Mouse (Mus musculus): Measurements from ENCODE around the gene Mcoln1. TPM values are rescaled to one million over a fixed set of nuclear protein-coding genes. Genes with fewer than 3 reads are reported as not detected.

Gene Mcoln1
- polyA plus RNA-seq, 1 experiment from 2014 or later = 55.2 TPM

DNA sequence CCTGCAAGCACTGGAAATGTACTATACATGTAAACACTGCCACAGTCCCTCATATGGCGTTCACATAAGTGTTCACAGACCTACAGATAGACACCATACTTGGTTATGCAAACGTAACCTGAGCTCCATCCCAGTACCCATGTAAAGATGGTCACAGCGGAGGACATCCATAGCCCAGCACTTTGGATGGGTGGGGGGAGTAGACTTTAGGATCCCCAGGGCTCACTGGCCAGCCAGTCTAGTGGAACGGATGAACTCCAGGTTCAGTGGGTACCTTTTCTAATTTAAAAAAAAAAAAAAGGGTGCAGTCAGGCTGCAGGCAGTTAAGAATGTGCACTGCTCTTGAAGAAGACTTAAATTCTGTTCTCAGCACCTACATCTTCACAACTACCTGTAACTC lies 39.8 kb downstream of the Mcoln1 start:
- peak; percentile 51 for DNase-seq (ENCODE audit: low spot score)
- H3K36me3 ChIP-seq = peaks cover 84% of the 10 kb centered on the region

GRCm38 (mm10) chr8:3546511-3546910 lies 46.3 kb downstream of the Mcoln1 start:
- Histone ChIP-seq H3K4me1 (no peaks in the 10 kb centered on the region), H3K36me3 (peaks cover 33% of the 10 kb centered on the region), H3K4me3 (no peak overlapping the region), H3K9me3 (no peaks in the 10 kb centered on the region), H3K27ac (no peak overlapping the region), H3K27me3 (ENCODE audit: insufficient read depth, poor library complexity, severe bottlenecking) (no peaks in the 10 kb centered on the region)
- WGBS = 88% methylated on average over 2 of the region's 2 CpGs
- DNase-seq (ENCODE audit: low spot score) = no peak

More for the DNA sequence above, 39.8 kb downstream of the Mcoln1 start:
- H3K9me3 ChIP-seq = no peaks in the 10 kb centered on the region
- H3K4me1 ChIP-seq = no peaks in the 10 kb centered on the region
- H3K4me3 ChIP-seq = no peak overlapping the region
- no peak overlapping the region for H3K27ac ChIP-seq
- no peaks in the 10 kb centered on the region for H3K27me3 ChIP-seq (ENCODE audit: insufficient read depth, poor library complexity, severe bottlenecking)
- WGBS = 88% methylated on average over 4 of the region's 4 CpGs

- DNase-seq (ENCODE audit: low spot score) = no peak
- Histone ChIP-seq H3K36me3 (no peaks in the 10 kb centered on the region), H3K27ac (no peak overlapping the region), H3K4me3 (no peak overlapping the region), H3K4me1 (no peaks in the 10 kb centered on the region), H3K27me3 (ENCODE audit: insufficient read depth, poor library complexity, severe bottlenecking) (no peaks in the 10 kb centered on the region), H3K9me3 (no peaks in the 10 kb centered on the region)
- 91% methylated on average over 1 of the region's 1 CpGs for WGBS
Observed at GRCm38 (mm10) chr8:3552240-3552639, 52.0 kb downstream of the Mcoln1 start.

DNA sequence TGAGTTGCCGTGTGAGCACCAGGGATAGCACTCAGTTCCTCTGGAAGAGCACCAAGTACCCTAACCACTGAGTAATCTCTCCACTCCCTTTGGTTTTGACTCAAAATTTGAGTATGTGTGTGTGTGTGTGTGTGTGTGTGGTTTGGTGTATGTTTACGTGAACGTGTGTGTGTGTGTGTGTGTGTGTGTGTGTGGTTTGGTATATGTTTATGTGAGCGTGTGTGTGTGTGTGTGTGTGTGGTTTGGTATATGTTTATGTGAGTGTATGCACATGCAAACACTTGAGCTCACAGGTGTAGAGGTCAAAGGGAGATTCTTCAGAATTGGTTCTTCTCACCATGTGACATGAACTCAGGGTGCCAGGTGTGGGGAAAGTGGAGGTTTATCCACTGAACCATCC lies 55.9 kb downstream of the Mcoln1 start:
- no peaks in the 10 kb centered on the region for H3K27me3 ChIP-seq (ENCODE audit: insufficient read depth, poor library complexity, severe bottlenecking)
- H3K9me3 ChIP-seq = no peaks in the 10 kb centered on the region
- WGBS = 56% methylated on average over 4 of the region's 4 CpGs
- H3K4me3 ChIP-seq = no peak overlapping the region
- DNase-seq (ENCODE audit: low spot score) = peak; percentile 82
- H3K36me3 ChIP-seq = no peaks in the 10 kb centered on the region
- no peaks in the 10 kb centered on the region for H3K4me1 ChIP-seq
- no peak overlapping the region for H3K27ac ChIP-seq

Other genes with a start within 250 kb of the Mcoln1 start
- 34.1 and 34.3 TPM in 2 replicates for gene Insr, start 220.8 kb upstream of the Mcoln1 start, polyA plus RNA-seq (2016; fragmentation: Nextera tagmentation; extraction: Ambion mirVana)
- gene A430078G23Rik, start 147.0 kb upstream of the Mcoln1 start, polyA plus RNA-seq (2016; fragmentation: Nextera tagmentation; extraction: Ambion mirVana) = 0.24 TPM in 1 of 2 replicates, not detected in the other
- gene Arhgef18, start 107.5 kb upstream of the Mcoln1 start, polyA plus RNA-seq (2016; fragmentation: Nextera tagmentation; extraction: Ambion mirVana) = 7.2 and 8.0 TPM in 2 replicates
- 6.4 and 6.7 TPM in 2 replicates for gene Pex11g, start 32.8 kb upstream of the Mcoln1 start, polyA plus RNA-seq (2016; fragmentation: Nextera tagmentation; extraction: Ambion mirVana)
- not detected in 2 replicates for gene Tex45, start 29.6 kb upstream of the Mcoln1 start, polyA plus RNA-seq (2016; fragmentation: Nextera tagmentation; extraction: Ambion mirVana)
- gene Zfp358, start 7.3 kb upstream of the Mcoln1 start, polyA plus RNA-seq (2016; fragmentation: Nextera tagmentation; extraction: Ambion mirVana) = 35.0 and 41.7 TPM in 2 replicates
- gene Pnpla6, start 14.9 kb downstream of the Mcoln1 start, polyA plus RNA-seq (2016; fragmentation: Nextera tagmentation; extraction: Ambion mirVana) = 18.3 and 19.7 TPM in 2 replicates
- gene C330021F23Rik, start 67.5 kb downstream of the Mcoln1 start, polyA plus RNA-seq (2016; fragmentation: Nextera tagmentation; extraction: Ambion mirVana) = 3.8 and 5.0 TPM in 2 replicates
- 2.3 and 3.9 TPM in 2 replicates for gene Camsap3, start 86.8 kb downstream of the Mcoln1 start, polyA plus RNA-seq (2016; fragmentation: Nextera tagmentation; extraction: Ambion mirVana)
- 46.5 and 52.8 TPM in 2 replicates for gene Xab2, start 120.9 kb downstream of the Mcoln1 start, polyA plus RNA-seq (2016; fragmentation: Nextera tagmentation; extraction: Ambion mirVana)
- 89.6 and 94.8 TPM in 2 replicates for gene Pet100, start 121.1 kb downstream of the Mcoln1 start, polyA plus RNA-seq (2016; fragmentation: Nextera tagmentation; extraction: Ambion mirVana)
- 0.31 TPM in 1 of 2 replicates, not detected in the other for gene Pcp2, start 125.1 kb downstream of the Mcoln1 start, polyA plus RNA-seq (2016; fragmentation: Nextera tagmentation; extraction: Ambion mirVana)
- 79.1 and 81.4 TPM in 2 replicates for gene Stxbp2, start 130.5 kb downstream of the Mcoln1 start, polyA plus RNA-seq (2016; fragmentation: Nextera tagmentation; extraction: Ambion mirVana)
- gene Retn, start 155.3 kb downstream of the Mcoln1 start, polyA plus RNA-seq (2016; fragmentation: Nextera tagmentation; extraction: Ambion mirVana) = 0.15 TPM in 1 of 2 replicates, not detected in the other
- 0.11 TPM in 1 of 2 replicates, not detected in the other for gene Mcemp1, start 165.3 kb downstream of the Mcoln1 start, polyA plus RNA-seq (2016; fragmentation: Nextera tagmentation; extraction: Ambion mirVana)
- gene Fcor, start 171.9 kb downstream of the Mcoln1 start, polyA plus RNA-seq (2016; fragmentation: Nextera tagmentation; extraction: Ambion mirVana) = 10.4 and 15.1 TPM in 2 replicates
- gene Trappc5, start 175.8 kb downstream of the Mcoln1 start, polyA plus RNA-seq (2016; fragmentation: Nextera tagmentation; extraction: Ambion mirVana) = 39.3 and 39.5 TPM in 2 replicates
- 0.12 and 0.24 TPM in 2 replicates for gene Fcer2a, start 193.7 kb downstream of the Mcoln1 start, polyA plus RNA-seq (2016; fragmentation: Nextera tagmentation; extraction: Ambion mirVana)
- 4.3 and 7.4 TPM in 2 replicates for gene Clec4g, start 220.2 kb downstream of the Mcoln1 start, polyA plus RNA-seq (2016; fragmentation: Nextera tagmentation; extraction: Ambion mirVana)
- not detected in 2 replicates for gene Cd209a, start 248.5 kb downstream of the Mcoln1 start, polyA plus RNA-seq (2016; fragmentation: Nextera tagmentation; extraction: Ambion mirVana)